Mouse (Mus musculus) spleen, adult 2 months (tissue): ENCODE measurements around the gene Chrna7. TPM values are rescaled to one million over a fixed set of nuclear protein-coding genes. Genes with fewer than 3 reads are reported as not detected.

Experiments
- DNase-seq, 2 experiments: peaks; one replicate each; pipeline versions ENCODE4 v3.0.0 to v3.0.0-alpha.2; 2012 to 2021; ENCODE audit warnings: low spot score in 2 of 2, low read depth in 1 of 2
- H3K27ac ChIP-seq: fragments of 200-500 bp; 2 replicates; pipeline ENCODE4 v1.5.1; 2012; ENCODE audit warnings: low read length, inconsistent platforms; ENCODE audit not compliant: insufficient read depth
- H3K27me3 ChIP-seq: fragments of 200-500 bp; 2 replicates; pipeline ENCODE4 v1.6.1; 2012; ENCODE audit warnings: mild to moderate bottlenecking, moderate library complexity, low read length, inconsistent platforms; ENCODE audit not compliant: control insufficient read depth, insufficient read depth
- H3K36me3 ChIP-seq: fragments of 200-500 bp; 2 replicates; pipeline ENCODE4 v1.6.1; 2012; ENCODE audit warnings: mild to moderate bottlenecking, low read length, inconsistent platforms; ENCODE audit not compliant: control insufficient read depth, insufficient read depth
- H3K4me1 ChIP-seq: fragments of 200-500 bp; 2 replicates; pipeline ENCODE4 v1.6.1; 2011; ENCODE audit warnings: inconsistent platforms; ENCODE audit not compliant: control insufficient read depth, insufficient read depth, insufficient read length
- H3K4me3 ChIP-seq: fragments of 200-500 bp; 2 replicates; pipeline ENCODE4 v1.5.1; 2011; ENCODE audit warnings: mild to moderate bottlenecking, inconsistent platforms; ENCODE audit not compliant: insufficient read depth, insufficient read length; ENCODE audit errors: extremely low read depth
- CTCF ChIP-seq: fragments of 200-500 bp; IDR thresholded peaks from 2 replicates; pipeline ENCODE4 v1.5.1; 2011; ENCODE audit warnings: mild to moderate bottlenecking, inconsistent platforms; ENCODE audit not compliant: insufficient read depth, insufficient read length, insufficient replicate concordance; ENCODE audit errors: extremely low read depth
- POLR2A ChIP-seq: fragments of 200-500 bp; IDR thresholded peaks from 2 replicates; pipeline ENCODE4 v1.6.1; 2011; ENCODE audit warnings: low read depth, low read length, inconsistent platforms
- WGBS: fragments of 180-500 bp; shearing (Covaris S2); methylation state at CpG from one replicate; pipeline ENCODE4 v1.1.7; 2018; 5-methylcytosine and 5-hydroxymethylcytosine counted together
- polyA plus RNA-seq: library from polyadenylated mRNA; depleted of rRNA; stranded (reverse); fragments of >200 nt; gene quantifications from 2 replicates; pipeline ENCODE4 v1.2.3, GENCODE M21; 2012; rRNA removed

Gene Chrna7
- polyA plus RNA-seq, 1 experiment, result 0.06 TPM

GRCm38 (mm10) chr7:63060996-63061395 lies 151.4 kb downstream of the Chrna7 start:
- WGBS, result 87% methylated on average over 2 of the region's 2 CpGs
- no peaks in the 10 kb centered on the region for H3K27me3 ChIP-seq
- no peaks in the 10 kb centered on the region for H3K36me3 ChIP-seq
- H3K4me3 ChIP-seq, result no peak overlapping the region
- H3K4me1 ChIP-seq, result no peaks in the 10 kb centered on the region
- TF ChIP-seq CTCF, result no peak
- TF ChIP-seq POLR2A, result no peak
- no peak overlapping the region for H3K27ac ChIP-seq
- DNase-seq, result no peak

Other genes starting within 250 kb of the Chrna7 start
- 0.15 and 0.20 TPM in 2 replicates for gene Otud7a, start 232.2 kb upstream of the Chrna7 start, polyA plus RNA-seq